In the genomic region with DNA sequence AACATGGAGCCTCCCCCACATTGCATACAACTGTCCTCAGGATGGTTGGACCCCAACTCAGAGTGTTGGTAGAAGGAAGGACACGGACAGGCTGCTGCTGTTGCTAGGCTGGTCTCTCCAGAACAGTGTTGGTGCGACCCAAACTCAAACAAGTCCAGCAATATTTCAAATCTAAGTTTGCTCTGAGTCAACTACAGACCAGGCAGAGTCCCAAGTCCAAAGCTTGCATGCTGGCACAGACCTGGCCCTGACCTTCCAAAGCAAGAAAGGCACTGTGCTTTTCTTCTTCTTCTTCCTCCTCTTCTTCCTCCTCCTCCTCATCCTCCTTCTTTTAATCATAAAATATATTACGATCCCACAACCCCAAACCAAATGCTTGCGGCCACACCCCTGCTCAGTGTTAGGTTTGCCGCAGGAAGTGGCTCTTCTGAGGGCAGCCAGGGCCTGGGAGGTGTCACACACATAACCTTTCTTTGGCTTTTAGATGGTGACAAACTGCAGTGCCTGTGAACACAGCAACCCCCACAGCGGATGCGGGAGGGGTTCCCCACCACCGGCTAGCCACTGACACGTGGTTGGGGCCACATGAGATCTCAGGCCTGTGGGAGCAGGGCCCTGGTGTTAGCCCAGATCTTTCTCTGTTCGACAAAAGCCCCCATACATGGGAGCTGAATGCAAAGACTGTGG, we compare ENCODE assay signal across 23 mouse cellular contexts. TPM values are rescaled to one million over a fixed set of nuclear protein-coding genes. Genes with fewer than 3 reads are reported as not detected.
DNase-seq lines count a peak whose midpoint lies in the region; ATAC-seq and TF ChIP-seq lines count a peak whose summit lies in the region.
"Had no signal": no experiment of that assay in that cellular context is flagged by ENCODE, and none has a peak within 500 bp of the region (broad histone marks: within the 10 kb centered on the region; RNA-seq: fewer than 3 reads in every experiment).

No protein-coding gene starts in this region.

- H3K4me3 ChIP-seq in midbrain, embryonic 11.5 days (ENCODE audit: low read depth, low read length): no peak overlapping the region
- no peak overlapping the region for H3K4me3 ChIP-seq in midbrain, postnatal 0 days (ENCODE audit: low read depth, low read length)
- no peak overlapping the region for H3K4me3 ChIP-seq in intestine, embryonic 16.5 days (ENCODE audit: low read length)
- H3K4me3 ChIP-seq: embryonic facial prominence, embryonic 13.5 days; forebrain, embryonic 10.5 days had no signal

- no peaks in the 10 kb centered on the region for H3K27me3 ChIP-seq in midbrain, embryonic 11.5 days (ENCODE audit: control insufficient read depth, insufficient read depth, low read length)
- H3K27me3 ChIP-seq in midbrain, postnatal 0 days (ENCODE audit: insufficient read depth, low read length): no peaks in the 10 kb centered on the region
- no peaks in the 10 kb centered on the region for H3K27me3 ChIP-seq in intestine, embryonic 16.5 days (replicated peaks; ENCODE audit: control insufficient read depth, insufficient read depth, low read length)

- H3K9ac ChIP-seq in midbrain, embryonic 11.5 days (ENCODE audit: low read length): no peak overlapping the region
- no peak overlapping the region for H3K9ac ChIP-seq in midbrain, postnatal 0 days (replicated peaks; ENCODE audit: low read length, poor library complexity, severe bottlenecking)
- H3K9ac ChIP-seq in intestine, embryonic 16.5 days (ENCODE audit: low read depth, low read length): no peak overlapping the region
- H3K9ac ChIP-seq: embryonic facial prominence, embryonic 13.5 days had no signal

- H3K9me3 ChIP-seq in midbrain, embryonic 11.5 days (ENCODE audit: control insufficient read depth, low read length): no peaks in the 10 kb centered on the region
- no peaks in the 10 kb centered on the region for H3K9me3 ChIP-seq in midbrain, postnatal 0 days (ENCODE audit: low read length)
- H3K9me3 ChIP-seq in intestine, embryonic 16.5 days (ENCODE audit: control insufficient read depth, low read length): no peaks in the 10 kb centered on the region
- H3K9me3 ChIP-seq: embryonic facial prominence, embryonic 13.5 days; forebrain, embryonic 10.5 days had no signal

- no peaks in the 10 kb centered on the region for H3K36me3 ChIP-seq in midbrain, embryonic 11.5 days (ENCODE audit: control insufficient read depth, insufficient read depth, low read length)
- no peaks in the 10 kb centered on the region for H3K36me3 ChIP-seq in midbrain, postnatal 0 days (ENCODE audit: insufficient read depth, low read length)
- no peaks in the 10 kb centered on the region for H3K36me3 ChIP-seq in intestine, embryonic 16.5 days (ENCODE audit: control insufficient read depth, insufficient read depth, low read length)
- H3K36me3 ChIP-seq: embryonic facial prominence, embryonic 13.5 days had no signal

- WGBS in midbrain, embryonic 11.5 days: 93% methylated on average over 10 of the region's 10 CpGs
- WGBS in midbrain, postnatal 0 days: 88% methylated on average over 10 of the region's 10 CpGs
- WGBS in intestine, embryonic 16.5 days: 61% methylated on average over 10 of the region's 10 CpGs

- H3K4me2 ChIP-seq in midbrain, embryonic 11.5 days: no peak overlapping the region
- H3K4me2 ChIP-seq in midbrain, postnatal 0 days (ENCODE audit: low read depth, low read length, poor library complexity, severe bottlenecking): no peak overlapping the region
- H3K4me2 ChIP-seq in intestine, embryonic 16.5 days (ENCODE audit: low read depth, low read length): no peak overlapping the region
- H3K4me2 ChIP-seq: embryonic facial prominence, embryonic 13.5 days; heart, embryonic 11.5 days had no signal

- H3K4me1 ChIP-seq in midbrain, embryonic 11.5 days (ENCODE audit: control insufficient read depth, insufficient read depth, low read length): no peaks in the 10 kb centered on the region
- H3K4me1 ChIP-seq in midbrain, postnatal 0 days (ENCODE audit: insufficient read depth, low read length): no peaks in the 10 kb centered on the region
- H3K4me1 ChIP-seq in intestine, embryonic 16.5 days (ENCODE audit: control insufficient read depth, insufficient read depth, low read length): peaks cover 11% of the 10 kb centered on the region

- ATAC-seq in midbrain, embryonic 11.5 days (ENCODE audit: low FRiP score): no peak
- no peak for ATAC-seq in midbrain, postnatal 0 days (ENCODE audit: low FRiP score)
- peak; percentile 74 for ATAC-seq in intestine, embryonic 16.5 days
- ATAC-seq in megakaryocyte, adult 5-6 weeks (ENCODE audit: poor library complexity, severe bottlenecking): peak; percentile 63

- DNase-seq in midbrain, embryonic 11.5 days (ENCODE audit: low spot score, missing footprints): peak; percentile 14
- DNase-seq in midbrain, postnatal 0 days (ENCODE audit: low spot score): no peak
- peak; percentile 14 to 32 for DNase-seq in thymus, postnatal 36 days
- no peak for DNase-seq in heart, adult 9 months (ENCODE audit: low spot score in 2 of 2)
- DNase-seq in embryo, embryonic 11 days: no peak
- DNase-seq in embryo, embryonic 10.5 days (ENCODE audit: low spot score): no peak
- DNase-seq: adrenal gland, postnatal 14 days; cerebellum, postnatal 10 days; heart, postnatal 36 days; kidney, adult 11 months; layer of hippocampus, postnatal 36 days; midbrain, embryonic 14.5 days; retina, postnatal 1 day had no signal

- no peak overlapping the region for H3K27ac ChIP-seq in midbrain, embryonic 11.5 days (ENCODE audit: low read depth, low read length)
- H3K27ac ChIP-seq in midbrain, postnatal 0 days (ENCODE audit: low read depth, low read length): no peak overlapping the region
- no peak overlapping the region for H3K27ac ChIP-seq in intestine, embryonic 16.5 days (ENCODE audit: low read length)
- H3K27ac ChIP-seq: embryonic facial prominence, embryonic 13.5 days; forebrain, embryonic 10.5 days had no signal

- no peak for TF ChIP-seq CTCF in midbrain, postnatal 0 days (IDR thresholded peaks at IDR 0.05)

RNA-seq across cellular contexts. Expression of a gene that starts 40.2 kb away (rescaled TPM):
- not detected in 2 replicates for polyA plus RNA-seq in midbrain, embryonic 11.5 days (2014; fragmentation: Nextera tagmentation; extraction: Ambion mirVana)
- not detected in 2 replicates for total RNA-seq in midbrain, postnatal 0 days (2014; rRNA removed)
- polyA plus RNA-seq in midbrain, postnatal 0 days (2015; fragmentation: Nextera tagmentation; extraction: Ambion mirVana): 0.19 TPM in 1 of 2 replicates, not detected in the other
- not detected in 2 replicates for polyA plus RNA-seq in intestine, embryonic 16.5 days (2015; fragmentation: Nextera tagmentation; extraction: Ambion mirVana)
- not detected in 2 replicates for total RNA-seq in megakaryocyte, adult 5-6 weeks (2015)
- not detected in 2 replicates for total RNA-seq in megakaryocyte, adult 5-6 weeks (2017)
- total RNA-seq: adrenal gland, postnatal 14 days; ES-E14; heart, postnatal 36 days had no signal
- polyA plus RNA-seq: embryonic facial prominence, embryonic 13.5 days; forebrain, embryonic 10.5 days; large intestine, adult 2 months; limb, embryonic 14.5 days; midbrain, embryonic 14.5 days; neural tube, embryonic 14.5 days; small intestine, adult 2 months had no signal

Comparison
In these comparisons a context has a peak if more than half of its experiments do, and no peak if none do; other contexts are left out.
1. DNase-seq: peak in midbrain, embryonic 11.5 days (single experiment) and thymus, postnatal 36 days (2 of 2); none in midbrain, postnatal 0 days (single experiment), heart, adult 9 months (0 of 2), embryo, embryonic 11 days (single experiment) and embryo, embryonic 10.5 days (single experiment).
2. ATAC-seq: peak in intestine, embryonic 16.5 days (single experiment) and megakaryocyte, adult 5-6 weeks (single experiment); none in midbrain, embryonic 11.5 days (single experiment) and midbrain, postnatal 0 days (single experiment).